Mouse (Mus musculus) heart, postnatal 25 days (tissue): ENCODE measurements at regions not wholly inside any gene's neighbourhood (a gene's known extent, or its start where the extent isn't known, plus 50 kb on each side); places are given as distances from the start of the nearest gene placed in this dataset.
"Not testable (repeated sequence)": the region's sequence is repeated elsewhere in the genome, so short reads cannot be mapped to it uniquely, and the experiment has no call there.

ENCODE experiments used
- DNase-seq: peaks from one replicate; pipeline ENCODE4 v3.0.0; 2022; ENCODE audit warnings: low spot score
- intact Hi-C: fragments of 180-260 bp; cut with DNase I; formaldehyde crosslinking; loops from one replicate; pipeline ENCODE4 v1.15.1; 2025

DNA sequence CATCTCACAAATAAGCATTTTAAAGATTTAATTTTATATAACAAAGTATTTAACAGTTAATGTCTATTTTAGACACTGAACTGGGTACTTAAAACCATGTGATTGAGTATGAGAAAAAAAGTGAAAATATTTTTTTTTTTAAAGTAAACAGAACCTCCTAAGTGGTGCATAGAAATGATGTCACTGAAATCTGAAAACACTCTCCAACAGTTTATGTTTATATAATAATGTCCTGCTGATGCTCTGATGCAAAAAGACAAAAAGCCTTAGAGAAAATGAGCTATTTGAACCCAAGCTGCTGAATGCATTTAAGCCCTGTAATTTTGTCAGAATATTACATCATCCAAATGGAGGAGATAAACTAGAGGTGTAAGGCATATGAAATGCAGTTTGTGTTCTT lies 3447.1 kb downstream of the 9330182O14Rik start:
- intact Hi-C loops, result no loop called here
- no peak for DNase-seq

DNA sequence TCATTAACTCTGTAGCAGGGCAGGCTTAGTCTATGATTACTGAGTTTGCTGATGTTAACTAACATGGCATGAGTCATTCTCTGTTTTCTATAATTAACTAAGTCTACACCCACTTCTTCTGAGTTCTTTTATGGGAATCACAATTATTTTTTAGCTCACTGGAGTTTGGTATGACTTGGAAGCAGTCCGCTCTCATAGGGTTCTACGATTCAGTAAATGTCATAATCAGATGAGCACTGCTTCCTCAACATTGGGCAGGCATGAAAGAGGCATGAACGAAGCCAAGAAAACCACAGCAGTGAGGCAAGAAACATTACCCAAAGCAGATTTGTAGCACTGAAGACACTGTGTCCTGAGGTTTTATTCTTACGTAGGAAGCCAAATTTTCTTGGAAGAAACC lies 3451.6 kb downstream of the 9330182O14Rik start:
- intact Hi-C loops, result no loop called here
- no peak for DNase-seq

DNA sequence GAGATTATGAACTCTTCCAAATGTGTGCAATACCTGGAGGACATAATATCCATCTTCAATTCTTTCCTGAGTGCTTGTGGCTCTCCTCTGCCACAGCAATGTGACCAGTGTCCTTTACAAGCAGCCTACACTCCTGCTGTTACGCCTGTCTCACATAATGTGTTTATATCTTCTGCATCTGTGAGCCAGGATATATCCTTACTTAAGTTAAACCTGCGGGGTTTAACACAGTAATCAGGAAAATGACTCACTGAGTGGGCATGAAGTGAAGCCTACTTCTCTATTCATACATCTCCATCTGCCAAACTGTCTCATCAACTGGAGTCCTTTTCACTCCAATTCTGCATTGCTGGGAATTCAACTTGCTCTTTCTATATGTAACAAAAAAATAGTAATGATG lies 3453.9 kb downstream of the 9330182O14Rik start:
- intact Hi-C loops, result no loop called here
- no peak for DNase-seq

DNA sequence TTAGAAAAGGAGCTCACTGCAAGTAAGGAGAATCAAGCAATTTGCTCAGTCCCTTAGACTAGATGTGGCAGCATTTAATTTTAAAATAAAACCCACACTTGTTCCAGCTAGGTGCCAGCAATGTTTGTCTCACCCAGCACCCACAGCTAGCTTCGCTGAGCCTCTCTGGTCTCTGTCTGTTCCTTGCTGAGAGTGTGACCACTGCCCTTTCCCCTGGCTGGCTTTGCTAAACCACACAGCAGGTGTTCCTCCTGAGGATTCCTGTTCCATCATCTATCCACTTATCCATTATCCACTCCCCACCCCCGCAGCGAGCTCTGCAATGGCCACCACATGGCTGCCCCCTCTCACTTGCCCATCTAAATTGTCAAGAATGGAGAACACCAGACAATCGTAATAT lies 3473.5 kb downstream of the 9330182O14Rik start:
- no peak for DNase-seq
- intact Hi-C loops, result no loop called here

DNA sequence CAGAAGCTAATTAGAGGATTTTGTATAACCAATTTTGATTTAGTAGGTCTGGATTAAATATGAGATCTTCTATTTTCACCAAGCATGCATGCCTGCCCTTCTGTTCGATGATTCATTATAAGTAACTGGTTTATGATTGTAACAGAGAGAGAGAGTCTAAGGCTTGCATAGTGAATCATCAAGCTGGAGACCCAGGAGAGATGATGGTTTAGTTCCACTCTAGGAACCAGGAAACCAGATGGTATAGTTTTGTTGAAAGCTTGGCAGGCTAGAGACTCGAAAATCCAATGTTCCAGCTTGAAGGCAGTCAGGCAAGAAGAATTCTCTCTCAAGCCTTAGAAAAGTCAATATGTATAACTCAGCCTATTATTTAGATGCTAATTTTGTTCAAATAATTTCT lies 3475.7 kb downstream of the 9330182O14Rik start:
- intact Hi-C loops, result no loop called here
- DNase-seq, result no peak

DNA sequence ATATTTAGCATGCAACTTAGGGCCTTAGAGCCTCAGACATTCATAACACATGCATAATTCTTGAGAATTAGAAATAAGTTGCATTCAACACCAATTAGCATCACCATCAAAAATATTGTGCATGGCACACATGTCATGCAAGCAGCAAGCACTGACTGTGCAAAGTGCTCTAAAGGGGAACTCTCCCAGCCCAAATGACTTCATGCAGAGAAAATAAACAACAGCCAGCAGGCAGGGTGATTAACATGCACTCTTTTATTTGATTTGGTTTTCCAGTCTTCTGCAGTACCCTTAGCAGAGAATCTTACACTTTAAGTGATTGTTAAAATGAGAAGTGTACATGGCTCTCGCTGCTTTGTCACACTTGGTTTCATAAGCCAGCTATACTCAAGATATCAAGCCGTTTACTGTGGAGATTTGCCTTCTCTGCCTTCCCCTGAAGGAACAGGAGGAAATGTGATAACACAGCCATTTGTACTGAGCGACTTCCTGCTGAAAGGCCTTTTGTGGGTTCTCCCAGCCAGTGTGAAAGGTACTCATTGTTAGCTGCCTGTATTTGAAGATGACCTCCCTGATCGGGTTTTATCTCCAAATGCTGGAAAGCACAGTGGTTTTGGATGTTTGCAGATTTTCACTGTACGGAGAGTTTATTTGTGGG lies 3480.0 kb downstream of the 9330182O14Rik start:
- intact Hi-C loops, result no loop called here
- DNase-seq, result no peak

DNA sequence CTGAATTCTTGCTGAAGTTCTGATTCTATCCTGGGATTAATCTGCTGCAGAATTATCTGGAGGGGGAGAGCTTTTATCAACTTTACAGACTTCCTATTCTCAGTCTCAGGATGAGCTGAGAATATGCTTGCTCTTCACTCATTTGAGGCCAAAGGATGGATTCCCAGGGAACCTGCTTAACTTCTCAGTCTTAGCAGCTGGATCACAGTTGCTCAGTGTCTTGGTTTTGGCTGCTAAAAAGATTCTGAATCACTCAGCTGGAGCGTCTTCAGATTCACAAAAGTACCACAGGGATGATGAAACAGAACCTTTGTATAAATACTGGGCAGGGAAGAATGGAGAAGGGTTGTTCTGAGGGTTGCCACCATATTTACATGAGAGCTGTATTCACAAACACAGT lies 3481.6 kb downstream of the 9330182O14Rik start:
- no peak for DNase-seq
- intact Hi-C loops, result no loop called here

DNA sequence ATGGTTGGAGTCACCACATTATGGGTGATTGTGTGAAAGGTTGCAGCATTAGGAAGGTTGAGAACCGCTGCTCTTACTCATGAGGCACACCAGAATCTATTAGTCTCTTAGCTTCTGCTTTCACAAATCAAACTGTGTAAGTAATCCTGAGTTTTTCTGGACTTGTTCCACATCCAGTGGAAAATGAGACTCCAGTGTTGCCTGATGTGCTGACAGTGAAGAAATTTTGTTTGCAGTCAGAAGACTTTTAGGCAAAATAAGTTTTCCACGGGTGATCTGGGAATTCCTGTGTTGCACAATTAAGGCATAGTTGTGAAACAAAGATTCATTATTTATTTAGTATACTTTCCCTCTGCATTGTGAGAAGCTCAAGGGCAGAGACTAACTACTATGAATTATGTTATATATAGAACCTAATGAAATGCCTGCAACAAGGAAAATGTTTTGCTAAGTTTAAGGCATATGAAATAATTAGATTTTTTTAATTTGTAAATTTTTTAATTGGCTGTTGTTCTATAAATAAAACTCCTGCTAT lies 3490.3 kb downstream of the 9330182O14Rik start:
- intact Hi-C loops, result no loop called here
- DNase-seq, result no peak

DNA sequence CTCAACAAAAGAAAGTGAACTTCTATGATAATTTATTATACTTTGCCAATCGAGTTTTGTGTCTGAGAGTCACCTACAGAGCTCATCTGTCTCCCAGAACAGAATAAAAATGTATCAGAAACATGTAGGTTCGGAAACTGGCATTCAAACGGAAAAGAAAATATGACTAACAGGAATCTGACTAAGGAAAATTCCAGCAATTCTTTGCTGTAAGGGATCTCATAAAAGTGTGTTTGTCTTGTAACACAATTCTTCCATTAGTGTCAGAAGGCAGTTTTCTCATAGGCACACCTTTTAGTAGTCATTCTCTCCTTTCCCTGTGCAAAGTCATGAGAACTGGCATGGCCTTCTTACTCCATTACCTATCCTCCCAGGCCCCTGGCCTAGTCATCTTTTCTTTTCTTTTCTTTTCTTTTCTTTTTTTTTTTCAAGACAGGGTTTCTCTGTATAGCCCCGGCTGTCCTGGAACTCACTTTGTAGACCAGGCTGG lies 3490.9 kb downstream of the 9330182O14Rik start:
- DNase-seq, result no peak
- intact Hi-C loops, result no loop called here

DNA sequence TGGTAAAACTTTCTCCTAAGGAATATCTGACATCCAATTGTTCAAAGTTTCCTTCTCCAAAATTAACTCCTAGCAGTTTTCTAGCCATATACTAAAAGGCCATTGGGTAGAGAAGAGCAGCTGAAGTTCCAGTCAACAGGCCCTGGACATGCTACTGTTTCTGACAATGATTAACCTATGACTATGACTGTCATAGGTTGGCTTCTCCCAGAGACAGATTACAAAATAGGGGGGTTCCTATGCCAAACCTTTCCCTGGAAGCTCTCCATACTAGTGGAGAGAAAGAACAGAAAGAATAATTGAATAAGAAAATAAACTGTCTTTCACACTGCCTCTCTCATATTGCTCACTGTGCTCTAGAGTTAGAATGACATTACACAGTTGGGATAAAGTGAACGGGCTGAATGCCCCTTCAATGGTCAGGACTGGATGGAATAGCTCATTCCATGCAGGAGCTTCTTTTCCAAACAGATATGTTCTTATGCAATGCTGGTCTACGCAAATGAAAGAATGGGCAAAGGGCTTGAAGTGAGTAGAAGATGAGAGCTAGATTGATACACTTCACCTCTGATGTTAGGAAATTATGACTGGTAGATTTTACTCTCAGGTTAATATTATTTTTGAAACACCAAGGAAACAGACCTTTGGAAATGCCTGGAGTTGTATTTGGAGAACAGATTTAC lies 3516.8 kb downstream of the 9330182O14Rik start:
- no peak for DNase-seq
- intact Hi-C loops, result no loop called here

DNA sequence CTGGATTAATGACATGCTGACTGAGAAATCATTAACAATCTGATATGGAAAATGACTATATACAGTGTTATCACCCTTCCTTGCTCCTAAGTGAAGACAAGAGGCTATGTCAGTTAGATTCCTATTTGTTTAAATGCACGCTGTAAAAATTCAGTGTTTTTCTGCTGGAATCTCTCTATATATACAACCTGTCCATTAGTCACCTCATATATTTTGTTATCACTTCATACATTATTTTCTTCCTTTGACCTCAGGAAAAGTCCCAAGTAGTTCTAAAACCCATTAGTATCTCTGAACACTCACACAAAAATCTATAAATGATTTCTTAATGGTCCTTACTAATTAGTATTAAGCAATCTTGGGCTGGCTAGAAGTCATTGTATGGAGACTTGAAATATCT lies 3529.5 kb downstream of the 9330182O14Rik start:
- intact Hi-C loops, result no loop called here
- DNase-seq, result no peak

DNA sequence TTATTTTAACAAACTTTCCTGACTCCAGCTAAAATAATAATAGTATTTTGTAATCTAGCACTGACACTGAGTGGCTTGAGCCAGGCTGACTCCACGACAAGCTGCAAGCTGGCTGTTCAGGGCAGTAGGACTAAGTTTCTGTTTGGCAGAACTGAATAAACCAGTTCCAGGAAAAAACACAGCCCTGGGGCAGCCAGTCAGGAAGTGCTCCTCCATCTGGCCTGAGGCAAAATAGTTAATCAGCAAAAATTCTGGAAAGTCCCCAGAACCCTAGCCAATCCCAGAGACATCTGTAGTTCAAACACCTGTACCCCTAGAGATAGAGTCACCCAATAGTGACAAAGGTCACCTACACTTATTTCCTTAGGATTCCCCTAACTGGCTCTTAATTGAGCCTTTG lies 3544.7 kb downstream of the 9330182O14Rik start:
- intact Hi-C loops, result no loop called here
- no peak for DNase-seq

DNA sequence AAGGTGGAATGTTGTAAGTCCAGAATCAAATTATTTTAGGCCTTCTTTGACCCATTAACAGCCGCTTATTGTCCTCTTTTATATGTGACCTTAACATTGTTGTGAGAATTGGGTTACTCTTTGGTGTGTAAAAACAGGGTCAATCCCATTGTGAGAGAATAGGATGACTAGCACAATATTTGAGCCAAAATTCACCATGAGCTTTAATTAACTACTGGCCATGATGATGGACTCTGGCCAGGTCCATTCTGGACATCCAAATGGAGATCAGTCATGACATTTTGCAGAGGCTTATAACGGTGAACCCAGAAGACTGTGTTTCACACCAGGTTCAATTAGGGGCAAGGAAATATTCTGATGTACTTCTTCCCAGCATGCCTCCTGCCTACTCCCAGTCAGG lies 3548.0 kb downstream of the 9330182O14Rik start:
- intact Hi-C loops, result no loop called here
- no peak for DNase-seq

DNA sequence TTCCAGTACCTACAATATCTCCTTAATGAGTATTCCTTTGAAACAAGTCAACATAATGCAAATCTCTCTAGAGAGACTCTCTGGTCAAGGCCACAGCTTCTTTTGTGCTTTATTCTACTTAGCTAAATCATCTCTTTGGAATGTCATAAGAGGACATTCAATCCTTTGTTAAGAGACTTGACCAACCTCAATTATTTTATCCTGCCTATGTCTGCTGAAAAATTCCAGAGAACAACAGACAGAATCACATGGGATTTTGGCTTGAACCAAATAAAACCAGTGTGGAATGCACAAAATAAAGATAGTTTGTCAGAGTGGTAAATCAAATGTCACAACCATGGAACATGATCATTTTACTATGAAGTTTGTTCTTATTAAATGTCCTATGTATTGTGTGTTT lies 3557.8 kb downstream of the 9330182O14Rik start:
- intact Hi-C loops, DNase-seq: not testable (repeated sequence)

DNA sequence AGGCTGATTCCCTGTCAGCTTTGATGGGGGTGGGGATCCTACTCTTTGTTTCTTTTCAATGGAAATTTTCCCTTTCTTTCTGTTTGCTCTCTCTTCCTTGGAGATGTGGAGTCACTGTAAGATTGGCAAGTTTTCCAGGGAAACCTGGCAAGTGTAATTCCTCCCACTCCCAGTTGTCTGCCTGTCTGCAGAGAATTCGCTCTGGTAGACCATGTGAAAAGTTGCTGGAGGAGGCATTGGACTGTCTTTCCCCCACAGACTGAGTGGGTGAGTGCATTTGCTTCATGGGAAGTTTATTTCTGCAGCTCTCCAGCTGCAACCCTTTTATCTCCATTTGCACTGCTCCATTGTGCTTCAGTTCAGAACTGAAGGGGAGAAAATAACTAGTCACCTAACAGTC lies 3561.3 kb downstream of the 9330182O14Rik start:
- intact Hi-C loops, result no loop called here
- no peak for DNase-seq

DNA sequence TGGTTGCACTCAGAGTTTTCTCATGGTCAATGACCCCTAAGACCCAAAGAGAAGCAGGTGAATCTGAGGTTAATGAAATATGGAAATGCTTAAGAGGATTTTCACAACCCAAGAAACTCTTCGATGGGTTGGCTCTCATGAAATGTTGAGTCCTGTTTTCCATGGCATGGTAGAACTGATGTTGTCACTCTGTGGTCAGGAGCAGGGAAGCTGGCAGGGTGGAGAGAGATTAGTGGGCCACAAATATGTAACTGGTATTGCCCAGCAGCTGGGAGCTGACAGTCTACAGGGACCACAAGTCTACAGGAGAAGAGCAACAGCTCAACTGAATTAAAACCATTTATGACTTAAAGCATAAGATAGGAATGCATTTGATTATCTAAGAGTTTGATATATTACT lies 3582.9 kb downstream of the 9330182O14Rik start:
- intact Hi-C loops, result no loop called here
- DNase-seq, result no peak

DNA sequence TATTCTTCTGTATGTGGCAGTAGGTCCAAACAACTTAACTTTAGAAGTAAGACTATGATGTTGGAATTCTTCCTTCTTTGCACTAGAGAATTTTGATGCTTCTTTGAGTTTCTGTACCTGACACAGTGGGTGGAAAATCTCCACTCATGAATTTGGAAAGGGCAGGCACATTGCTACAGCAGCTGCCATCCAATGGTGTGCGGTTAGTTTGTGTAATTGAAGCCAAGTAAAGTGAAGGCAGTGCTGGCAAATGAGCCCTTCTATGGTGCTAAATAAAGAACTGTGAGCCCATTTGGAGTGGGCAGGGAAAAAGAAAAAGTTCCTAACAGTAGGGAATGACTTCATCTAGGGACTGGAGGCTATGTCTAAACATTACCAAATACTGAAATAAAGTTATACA lies 3583.4 kb downstream of the 9330182O14Rik start:
- DNase-seq, result no peak
- intact Hi-C loops, result no loop called here

DNA sequence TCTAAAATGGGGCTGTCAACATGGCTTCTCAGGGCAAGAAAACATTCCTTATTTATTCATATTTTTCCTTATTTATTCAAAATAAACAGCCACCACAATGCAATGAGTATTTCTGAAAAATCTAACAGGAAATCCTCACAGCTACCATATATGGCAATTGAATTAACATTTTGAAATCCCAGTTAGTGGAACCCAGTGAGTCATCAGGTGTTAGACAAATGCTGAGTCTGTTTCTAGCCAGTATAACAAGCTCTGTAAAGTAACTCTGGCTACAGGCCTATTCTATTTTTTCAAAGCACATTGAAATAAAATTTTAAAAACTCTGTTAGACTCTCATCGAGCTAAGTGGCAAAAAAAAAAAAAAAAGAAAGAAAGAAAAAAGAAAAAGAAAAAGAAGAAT lies 3586.8 kb downstream of the 9330182O14Rik start:
- no peak for DNase-seq
- intact Hi-C loops, result no loop called here

DNA sequence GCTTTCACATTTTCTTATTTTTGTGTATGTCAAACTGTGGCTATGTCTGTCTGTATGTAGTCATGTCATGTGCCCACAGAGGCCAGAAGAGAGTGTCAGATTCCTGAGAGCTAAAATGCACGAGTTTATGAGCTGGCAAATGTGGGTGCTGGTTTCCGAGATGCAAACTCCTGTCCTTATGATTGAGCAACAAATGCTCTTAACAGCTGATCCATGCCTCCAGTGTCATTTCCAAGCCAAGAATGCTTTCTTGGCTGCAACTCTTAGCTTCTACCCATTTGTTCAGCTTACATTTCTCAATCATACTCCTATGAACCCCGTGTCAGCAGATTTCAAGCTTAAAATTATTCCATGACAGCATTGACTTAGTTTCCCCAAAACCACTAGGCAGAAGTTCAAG lies 3601.5 kb downstream of the 9330182O14Rik start:
- DNase-seq, result no peak
- intact Hi-C loops, result no loop called here

DNA sequence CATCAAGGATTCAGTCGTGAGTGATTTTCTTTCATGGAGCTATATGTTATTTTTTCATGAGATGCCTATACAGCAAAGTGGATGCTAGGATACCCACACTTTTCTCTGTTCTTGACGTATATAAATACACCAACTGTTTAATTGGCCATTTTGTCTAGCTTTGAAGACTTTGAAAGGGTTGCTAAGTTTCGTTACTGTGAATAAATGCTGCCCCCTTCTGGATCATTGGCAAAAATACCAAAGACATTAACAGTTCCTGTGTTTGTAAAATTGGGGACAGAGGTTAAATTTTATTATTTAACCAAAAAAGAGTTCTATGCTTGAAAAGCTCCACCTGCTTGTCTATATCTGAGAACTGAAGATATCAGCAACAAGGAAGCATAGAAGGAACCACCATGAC lies 3624.1 kb downstream of the 9330182O14Rik start:
- intact Hi-C loops, result loop anchor here (2.0 to 5.0 kb wide), 2 partner anchors 719 to 796 kb away; no protein-coding TSS in a partner anchor
- no peak for DNase-seq

DNA sequence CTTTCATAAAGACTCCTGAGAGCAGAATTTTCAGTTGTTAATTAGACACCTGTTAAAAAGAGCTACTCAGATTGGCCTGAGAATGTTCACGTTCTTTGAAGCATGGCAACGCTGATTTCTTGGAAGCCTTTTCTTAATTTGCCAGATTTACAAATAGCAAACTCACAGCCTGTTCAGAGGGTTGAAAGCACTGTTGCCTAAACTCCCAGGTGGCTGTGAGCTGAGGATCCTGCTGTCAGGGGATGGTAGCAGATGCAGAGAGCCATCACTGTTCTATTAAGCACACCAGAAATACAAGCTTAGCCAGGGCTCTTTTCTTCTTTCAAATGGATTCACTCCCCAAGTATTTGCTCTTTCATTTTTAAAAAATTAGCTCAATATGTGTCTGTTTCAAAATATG lies 3630.4 kb downstream of the 9330182O14Rik start:
- no peak for DNase-seq
- intact Hi-C loops, result no loop called here

DNA sequence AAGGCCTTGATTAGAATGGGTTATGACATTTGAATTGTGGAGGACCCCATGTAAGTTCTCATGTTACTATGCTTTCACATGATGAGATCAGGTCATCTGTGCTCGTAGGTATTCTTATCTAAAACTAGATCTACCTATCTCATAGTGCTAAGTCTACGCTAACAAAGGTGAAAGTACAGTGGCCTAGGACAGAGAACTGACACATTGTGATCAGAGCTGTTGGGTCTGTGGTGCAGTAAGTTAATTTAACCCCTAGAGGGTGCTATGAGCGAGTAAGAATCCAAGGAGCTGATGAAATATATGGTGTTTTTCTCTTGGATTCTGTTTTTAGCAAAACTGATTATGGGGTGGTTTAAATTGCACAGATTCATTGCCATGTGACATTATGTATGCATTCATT lies 3638.6 kb downstream of the 9330182O14Rik start:
- intact Hi-C loops, result no loop called here
- DNase-seq, result no peak
